Mouse (Mus musculus) CH12.LX (cell line): ENCODE results near the gene Eral1.

Experiments
- CHD1 ChIP-seq: IDR thresholded peaks from 2 replicates; pipeline ENCODE4 v1.6.1; 2012; ENCODE audit warnings: low read depth, low read length, improper control_type of control experiment, inconsistent platforms
- CTCF ChIP-seq, 2 experiments: IDR thresholded peaks in 1 of 2; conservative IDR thresholded peaks in 1 of 2; 2 replicates each; pipeline ENCODE4 v1.5.1; 2011 to 2012; ENCODE audit warnings: low read depth in 2 of 2, low read length in 2 of 2, improper control_type of control experiment in 1 of 2, inconsistent platforms in 1 of 2, mild to moderate bottlenecking in 1 of 2, moderate library complexity in 1 of 2
- ELF1 ChIP-seq: IDR thresholded peaks from 2 replicates; pipeline ENCODE4 v1.6.1; 2014; ENCODE audit warnings: low read depth, mild to moderate bottlenecking, inconsistent platforms, low read length, improper control_type of control experiment
- MAX ChIP-seq: IDR thresholded peaks from 2 replicates; pipeline ENCODE4 v1.6.1; 2011; ENCODE audit warnings: low read length, improper control_type of control experiment
- PAX5 ChIP-seq: IDR thresholded peaks from 2 replicates; pipeline ENCODE4 v1.6.1; 2012; ENCODE audit warnings: low read length, inconsistent platforms, mixed read lengths
- POLR2A ChIP-seq: IDR thresholded peaks from 2 replicates; pipeline ENCODE4 v1.6.1; 2011; ENCODE audit warnings: low read depth, mild to moderate bottlenecking, improper control_type of control experiment, low read length
- RAD21 ChIP-seq: IDR thresholded peaks from 2 replicates; pipeline ENCODE4 v1.6.1; 2011; ENCODE audit warnings: low read depth, mild to moderate bottlenecking, low read length, improper control_type of control experiment, moderate library complexity
- TBP ChIP-seq: conservative IDR thresholded peaks from 2 replicates; pipeline ENCODE4 v1.6.1; 2011; ENCODE audit warnings: low read depth, low read length, improper control_type of control experiment
- USF1 ChIP-seq: IDR thresholded peaks from 2 replicates; pipeline ENCODE4 v1.6.1; 2014; ENCODE audit warnings: low read depth, mild to moderate bottlenecking, inconsistent platforms, low read length, improper control_type of control experiment

DNA sequence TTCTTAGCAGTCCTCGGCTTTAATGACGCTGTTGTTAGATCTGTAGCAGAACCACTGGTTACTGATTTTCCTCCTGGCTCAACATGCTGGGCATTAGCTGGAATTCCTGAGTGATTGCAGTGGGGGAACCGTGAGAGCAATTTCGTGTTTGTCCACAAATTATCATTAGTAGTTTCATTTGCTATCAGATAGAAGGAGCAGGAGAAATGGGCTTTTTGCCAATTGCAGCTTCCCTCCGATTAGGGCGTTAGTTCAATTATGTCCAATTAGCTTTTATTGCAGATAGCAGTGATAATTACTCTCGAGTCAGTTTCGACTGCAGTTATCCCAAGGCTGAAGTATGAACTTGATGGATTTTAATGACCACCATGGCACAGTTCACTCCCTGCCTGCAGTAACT lies 49.3 kb upstream of the Eral1 start:
- TF ChIP-seq TBP (no peak), CTCF (conservative IDR thresholded peaks at IDR 0.05 in 1 of 2, IDR thresholded peaks at IDR 0.05 in 1 of 2; ENCODE audit: low read depth in 2 of 2, low read length in 2 of 2) (no peak), CHD1 (no peak), POLR2A (no peak), ELF1 (no peak), PAX5 (no peak), RAD21 (no peak), USF1 (no peak), MAX (no peak)
